Mouse (Mus musculus) layer of hippocampus, adult 2 months (tissue): Measurements from ENCODE around the gene Cdk17. TPM values are rescaled to one million over a fixed set of nuclear protein-coding genes. Genes with fewer than 3 reads are reported as not detected.

Source experiments
- DNase-seq, 2 experiments: peaks; one replicate each; pipeline ENCODE4 v3.0.0; 2022; ENCODE audit warnings: low spot score in 2 of 2
- H3K27ac ChIP-seq: fragments of 200-600 bp; 2 replicates; pipeline ENCODE4 v1.8.1; 2022
- H3K4me3 ChIP-seq: fragments of 200-600 bp; 2 replicates; pipeline ENCODE4 v1.8.1; 2022; ENCODE audit warnings: mild to moderate bottlenecking
- CTCF ChIP-seq: fragments of 200-600 bp; conservative IDR thresholded peaks from 2 replicates; pipeline ENCODE4 v1.8.1; 2022; ENCODE audit warnings: antibody characterized with exemption, mild to moderate bottlenecking, moderate library complexity
- total RNA-seq, 2 experiments: library from RNA; stranded (reverse); gene quantifications; 2 replicates each; pipeline ENCODE4 v1.2.3; 2021

Gene Cdk17
- total RNA-seq, 2 experiments from 2014 or later: 206 to 219 TPM

- no peak overlapping the region for H3K27ac ChIP-seq
- no peak for DNase-seq
Measured at GRCm38 (mm10) chr10:93228401-93229007, 67.8 kb downstream of the Cdk17 start.

GRCm38 (mm10) chr10:93231490-93231889 lies 70.8 kb downstream of the Cdk17 start:
- DNase-seq: no peak
- H3K4me3 ChIP-seq: no peak overlapping the region
- no peak for TF ChIP-seq CTCF
- peak overlapping the region; percentile 8; the same call in 1 of the 2 replicates for H3K27ac ChIP-seq

More at GRCm38 (mm10) chr10:93228401-93229007, 67.8 kb downstream of the Cdk17 start:
- TF ChIP-seq CTCF: no peak
- no peak overlapping the region for H3K4me3 ChIP-seq

- Histone ChIP-seq H3K4me3 (no peak overlapping the region), H3K27ac (peak overlapping the region; percentile 8; the same call in 1 of the 2 replicates)
- DNase-seq: no peak
- no peak for TF ChIP-seq CTCF
Measured at GRCm38 (mm10) chr10:93231893-93232292, 71.2 kb downstream of the Cdk17 start.

GRCm38 (mm10) chr10:93233665-93234194 lies 73.1 kb downstream of the Cdk17 start:
- no peak overlapping the region for H3K4me3 ChIP-seq
- no peak for TF ChIP-seq CTCF
- peak overlapping the region; percentile 23; the same call in 1 of the 2 replicates for H3K27ac ChIP-seq
- no peak for DNase-seq

GRCm38 (mm10) chr10:93234692-93235091 lies 74.0 kb downstream of the Cdk17 start:
- no peak for TF ChIP-seq CTCF
- no peak overlapping the region for H3K27ac ChIP-seq
- DNase-seq: no peak
- H3K4me3 ChIP-seq: no peak overlapping the region

GRCm38 (mm10) chr10:93239201-93239806 lies 78.6 kb downstream of the Cdk17 start:
- no peak overlapping the region for H3K27ac ChIP-seq
- TF ChIP-seq CTCF: no peak
- no peak overlapping the region for H3K4me3 ChIP-seq
- DNase-seq: no peak

- TF ChIP-seq CTCF: no peak
- no peak overlapping the region for H3K27ac ChIP-seq
- no peak overlapping the region for H3K4me3 ChIP-seq
- no peak for DNase-seq
Measured at GRCm38 (mm10) chr10:93242208-93242607, 81.5 kb downstream of the Cdk17 start.

GRCm38 (mm10) chr10:93242861-93243260 lies 82.2 kb downstream of the Cdk17 start:
- DNase-seq: no peak
- no peak overlapping the region for H3K4me3 ChIP-seq
- H3K27ac ChIP-seq: no peak overlapping the region
- TF ChIP-seq CTCF: no peak

GRCm38 (mm10) chr10:93244209-93244705 lies 83.6 kb downstream of the Cdk17 start:
- Histone ChIP-seq H3K4me3 (no peak overlapping the region), H3K27ac (no peak overlapping the region)
- TF ChIP-seq CTCF: no peak
- DNase-seq: no peak

GRCm38 (mm10) chr10:93246185-93246920 lies 85.7 kb downstream of the Cdk17 start:
- Histone ChIP-seq H3K4me3 (no peak overlapping the region), H3K27ac (no peak overlapping the region)
- TF ChIP-seq CTCF: no peak
- no peak for DNase-seq

- no peak for DNase-seq
- H3K27ac ChIP-seq: peak overlapping the region; percentile 68; the same call in 1 of the 2 replicates
- no peak for TF ChIP-seq CTCF
Measured at GRCm38 (mm10) chr10:93247422-93247821, 86.7 kb downstream of the Cdk17 start.

GRCm38 (mm10) chr10:93247902-93248301 lies 87.2 kb downstream of the Cdk17 start:
- no peak overlapping the region for H3K4me3 ChIP-seq
- no peak for TF ChIP-seq CTCF
- H3K27ac ChIP-seq: peak overlapping the region; percentile 68; the same call in 1 of the 2 replicates
- no peak for DNase-seq

More at GRCm38 (mm10) chr10:93247422-93247821, 86.7 kb downstream of the Cdk17 start:
- no peak overlapping the region for H3K4me3 ChIP-seq

GRCm38 (mm10) chr10:93248416-93248815 lies 87.7 kb downstream of the Cdk17 start:
- no peak for DNase-seq
- no peak for TF ChIP-seq CTCF
- Histone ChIP-seq H3K27ac (peak overlapping the region; percentile 68; the same call in 1 of the 2 replicates), H3K4me3 (no peak overlapping the region)
